Comparison of ENCODE assay signal across 11 mouse cellular contexts in genomic region chr4:33072526-33073161, GRCm38 (mm10). TPM values are rescaled to one million over a fixed set of nuclear protein-coding genes. Genes with fewer than 3 reads are reported as not detected.
DNase-seq lines count a peak whose midpoint lies in the region; ATAC-seq lines count a peak whose summit lies in the region.
"Had no signal": no experiment of that assay in that cellular context is flagged by ENCODE, and none has a peak within 500 bp of the region (broad histone marks: within the 10 kb centered on the region; RNA-seq: fewer than 3 reads in every experiment).

No protein-coding gene starts in this region.

- H3K9me3 ChIP-seq in forebrain, embryonic 14.5 days (replicated peaks; ENCODE audit: control insufficient read depth, low read length) = no peaks in the 10 kb centered on the region
- H3K9me3 ChIP-seq in forebrain, embryonic 11.5 days (ENCODE audit: control insufficient read depth, low read length) = no peaks in the 10 kb centered on the region
- no peaks in the 10 kb centered on the region for H3K9me3 ChIP-seq in midbrain, embryonic 10.5 days (replicated peaks)
- H3K9me3 ChIP-seq: neural tube, embryonic 12.5 days had no signal

- H3K4me3 ChIP-seq in forebrain, embryonic 14.5 days (ENCODE audit: low read depth, low read length) = no peak overlapping the region
- H3K4me3 ChIP-seq in forebrain, embryonic 11.5 days (ENCODE audit: low read depth, low read length) = no peak overlapping the region
- H3K4me3 ChIP-seq in midbrain, embryonic 10.5 days = no peak overlapping the region
- H3K4me3 ChIP-seq: neural tube, embryonic 12.5 days had no signal

- no peaks in the 10 kb centered on the region for H3K4me1 ChIP-seq in forebrain, embryonic 14.5 days (ENCODE audit: control insufficient read depth, insufficient read depth, low read length)
- H3K4me1 ChIP-seq in forebrain, embryonic 11.5 days (replicated peaks; ENCODE audit: control insufficient read depth, insufficient read depth, low read length) = no peaks in the 10 kb centered on the region
- H3K4me1 ChIP-seq in midbrain, embryonic 10.5 days = peaks cover 12% of the 10 kb centered on the region

- no peaks in the 10 kb centered on the region for H3K27me3 ChIP-seq in forebrain, embryonic 14.5 days (replicated peaks; ENCODE audit: control insufficient read depth, insufficient read depth, low read length)
- H3K27me3 ChIP-seq in forebrain, embryonic 11.5 days (ENCODE audit: control insufficient read depth, insufficient read depth, low read length) = no peaks in the 10 kb centered on the region
- H3K27me3 ChIP-seq in midbrain, embryonic 10.5 days (ENCODE audit: low read depth, poor library complexity, severe bottlenecking) = no peaks in the 10 kb centered on the region
- H3K27me3 ChIP-seq: neural tube, embryonic 12.5 days had no signal

- 48% methylated on average over 11 of the region's 11 CpGs for WGBS in forebrain, embryonic 14.5 days
- WGBS in forebrain, embryonic 11.5 days = 48% methylated on average over 11 of the region's 11 CpGs
- 47% methylated on average over 11 of the region's 11 CpGs for WGBS in midbrain, embryonic 10.5 days

- peak; percentile 6 for DNase-seq in forebrain, embryonic 14.5 days (ENCODE audit: low spot score)
- DNase-seq in forebrain, embryonic 11.5 days (ENCODE audit: low spot score) = no peak
- DNase-seq in c-Kit-positive CD71-positive TER-119-positive erythroid progenitor cells, embryonic 14.5 days (ENCODE audit: low spot score) = peak; percentile 29
- peak; percentile 45 for DNase-seq in midbrain, embryonic 10.5 days (ENCODE audit: low spot score)
- DNase-seq in spleen, postnatal 4 days (ENCODE audit: low spot score in 2 of 2) = peak; percentile 54 to 75
- DNase-seq in left cerebral cortex, postnatal 4 days = no peak
- DNase-seq in adrenal gland, postnatal 25 days = no peak
- DNase-seq in layer of hippocampus, postnatal 10 days (ENCODE audit: low spot score in 2 of 2) = no peak
- DNase-seq: cerebellum, postnatal 25 days; layer of hippocampus, postnatal 36 days had no signal

- no peaks in the 10 kb centered on the region for H3K36me3 ChIP-seq in forebrain, embryonic 14.5 days (ENCODE audit: control insufficient read depth, insufficient read depth, low read length)
- H3K36me3 ChIP-seq in forebrain, embryonic 11.5 days (ENCODE audit: control insufficient read depth, insufficient read depth, low read length) = no peaks in the 10 kb centered on the region
- no peaks in the 10 kb centered on the region for H3K36me3 ChIP-seq in midbrain, embryonic 10.5 days
- H3K36me3 ChIP-seq: neural tube, embryonic 12.5 days had no signal

- no peak for ATAC-seq in forebrain, embryonic 14.5 days
- no peak for ATAC-seq in forebrain, embryonic 11.5 days (replicated peaks; ENCODE audit: low FRiP score)

- H3K9ac ChIP-seq in forebrain, embryonic 14.5 days (ENCODE audit: low read length) = no peak overlapping the region
- no peak overlapping the region for H3K9ac ChIP-seq in forebrain, embryonic 11.5 days (ENCODE audit: low read length)
- H3K9ac ChIP-seq: neural tube, embryonic 12.5 days had no signal

- intact Hi-C loops in left cerebral cortex, postnatal 4 days (cut with DNase I) = no loop called here

- H3K27ac ChIP-seq in forebrain, embryonic 14.5 days (ENCODE audit: low read depth, low read length) = no peak overlapping the region
- no peak overlapping the region for H3K27ac ChIP-seq in forebrain, embryonic 11.5 days (ENCODE audit: low read depth, low read length)
- peak overlapping the region; percentile 77 for H3K27ac ChIP-seq in midbrain, embryonic 10.5 days (replicated peaks)
- H3K27ac ChIP-seq: neural tube, embryonic 12.5 days had no signal

- no peak overlapping the region for H3K4me2 ChIP-seq in forebrain, embryonic 14.5 days (ENCODE audit: low read length)
- H3K4me2 ChIP-seq in forebrain, embryonic 11.5 days (ENCODE audit: low read depth, low read length, severe bottlenecking) = no peak overlapping the region
- H3K4me2 ChIP-seq: neural tube, embryonic 12.5 days had no signal

RNA-seq across cellular contexts. Expression of gene Gabrr2, which starts 9.8 kb away (rescaled TPM):
- polyA plus RNA-seq in forebrain, embryonic 14.5 days (2014; fragmentation: Nextera tagmentation; extraction: Ambion mirVana) = 0.34 and 0.47 TPM in 2 replicates
- polyA plus RNA-seq in forebrain, embryonic 11.5 days (2014; fragmentation: Nextera tagmentation; extraction: Ambion mirVana) = 0.36 and 0.73 TPM in 2 replicates
- 0.24 and 0.39 TPM in 2 replicates for polyA plus RNA-seq in midbrain, embryonic 10.5 days (2016; fragmentation: Nextera tagmentation; extraction: Ambion mirVana)
- total RNA-seq in left cerebral cortex, postnatal 4 days (2021) = under 1 TPM in 1 of 2 experiments, not detected in 1; 0.50 TPM
- total RNA-seq in adrenal gland, postnatal 25 days (2021) = 0.27 TPM in 1 of 2 replicates, not detected in the other
- total RNA-seq in layer of hippocampus, postnatal 10 days (2021) = not detected

RNA-seq across cellular contexts. Expression of gene Ube2j1, which starts 41.4 kb away (rescaled TPM):
- polyA plus RNA-seq in forebrain, embryonic 14.5 days (2014; fragmentation: Nextera tagmentation; extraction: Ambion mirVana) = 53.5 and 53.9 TPM in 2 replicates
- 54.6 and 57.7 TPM in 2 replicates for polyA plus RNA-seq in forebrain, embryonic 11.5 days (2014; fragmentation: Nextera tagmentation; extraction: Ambion mirVana)
- polyA plus RNA-seq in midbrain, embryonic 10.5 days (2016; fragmentation: Nextera tagmentation; extraction: Ambion mirVana) = 46.5 and 49.5 TPM in 2 replicates
- total RNA-seq in left cerebral cortex, postnatal 4 days (2021) = 100 to 1,000 TPM; 108 to 110 TPM
- total RNA-seq in adrenal gland, postnatal 25 days (2021) = 59.8 and 61.4 TPM in 2 replicates
- total RNA-seq in layer of hippocampus, postnatal 10 days (2021) = 100 to 1,000 TPM in 1 of 2 experiments, 10 to 100 TPM in 1; 89.4 to 109 TPM

RNA-seq across cellular contexts. Expression of gene Gabrr1, which starts 59.7 kb away (rescaled TPM):
- not detected in 2 replicates for polyA plus RNA-seq in forebrain, embryonic 14.5 days (2014; fragmentation: Nextera tagmentation; extraction: Ambion mirVana)
- not detected in 2 replicates for polyA plus RNA-seq in forebrain, embryonic 11.5 days (2014; fragmentation: Nextera tagmentation; extraction: Ambion mirVana)
- polyA plus RNA-seq in midbrain, embryonic 10.5 days (2016; fragmentation: Nextera tagmentation; extraction: Ambion mirVana) = 0.07 TPM in 1 of 2 replicates, not detected in the other
- total RNA-seq in left cerebral cortex, postnatal 4 days (2021) = under 1 TPM in 1 of 2 experiments, not detected in 1; 0.16 TPM
- not detected in 2 replicates for total RNA-seq in adrenal gland, postnatal 25 days (2021)
- under 1 TPM; 0.25 to 0.42 TPM for total RNA-seq in layer of hippocampus, postnatal 10 days (2021)
- polyA plus RNA-seq: neural tube, embryonic 12.5 days had no signal

Comparison
In these comparisons a context has a peak if more than half of its experiments do, and no peak if none do; other contexts are left out.
1. DNase-seq: peak in forebrain, embryonic 14.5 days (single experiment), c-Kit-positive CD71-positive TER-119-positive erythroid progenitor cells, embryonic 14.5 days (single experiment), midbrain, embryonic 10.5 days (single experiment) and spleen, postnatal 4 days (2 of 2); none in forebrain, embryonic 11.5 days (single experiment), left cerebral cortex, postnatal 4 days (single experiment), adrenal gland, postnatal 25 days (single experiment) and layer of hippocampus, postnatal 10 days (0 of 2).